Mouse (Mus musculus): ENCODE results near the gene Prkn.

DNA sequence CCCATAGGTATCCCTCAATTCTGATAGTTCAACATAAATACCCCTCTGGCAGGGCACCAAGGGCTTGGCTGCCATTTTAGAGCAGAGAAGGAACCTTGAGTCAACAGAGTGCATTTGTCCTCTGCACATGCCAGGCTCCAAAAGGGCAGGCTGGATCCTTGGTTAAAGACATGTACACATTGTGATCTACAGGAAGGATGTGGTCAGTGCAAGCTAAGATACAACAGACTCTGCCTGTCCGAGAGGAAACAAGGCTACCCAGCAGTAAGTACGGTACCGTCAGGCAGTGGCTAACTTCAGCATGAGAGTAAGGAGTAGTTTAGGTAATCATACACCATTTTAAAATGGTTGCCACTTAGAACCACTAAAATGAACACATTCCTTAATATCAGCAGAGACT, 884.0 kb downstream of the Prkn start:
- TF ChIP-seq CTCF (IDR thresholded peaks at IDR 0.05; ENCODE audit: control insufficient read depth, insufficient read depth, insufficient read length) (no peak), USF1 (IDR thresholded peaks at IDR 0.05; ENCODE audit: low read depth) (no peak), CEBPB (IDR thresholded peaks at IDR 0.05; ENCODE audit: low read depth) (no peak), MYOG (IDR thresholded peaks at IDR 0.05; ENCODE audit: control insufficient read depth, extremely low read depth, insufficient read length) (no peak), MYOD1 (IDR thresholded peaks at IDR 0.05; ENCODE audit: control insufficient read depth, insufficient read length, low read depth) (no peak), MAX (IDR thresholded peaks at IDR 0.05) (no peak), FOSL1 (IDR thresholded peaks at IDR 0.05; ENCODE audit: insufficient read depth, low read length, poor library complexity, severe bottlenecking) (no peak)
